Mouse (Mus musculus) lung, embryonic 16.5 days (tissue): ENCODE data around the gene Actn1. TPM values are rescaled to one million over a fixed set of nuclear protein-coding genes. Genes with fewer than 3 reads are reported as not detected.

ENCODE experiments used
- ATAC-seq: fragments of 200-750 bp; cut with Nextera tagmentation; 2 replicates; pipeline ENCODE4 v1.8.0; 2017; ENCODE audit warnings: low read depth, mild to moderate bottlenecking, moderate library complexity
- H3K27ac ChIP-seq: fragments of 300-500 bp; sonication (generic); 2 replicates; pipeline ENCODE4 v1.5.1; 2014; ENCODE audit warnings: mild to moderate bottlenecking, control low read depth, low read length
- H3K27me3 ChIP-seq: fragments of 300-500 bp; sonication (generic); 2 replicates; pipeline ENCODE4 v1.6.1; 2014; ENCODE audit warnings: low read depth, low read length, mixed read lengths; ENCODE audit not compliant: control insufficient read depth, insufficient read depth
- H3K36me3 ChIP-seq: fragments of 300-500 bp; sonication (generic); 2 replicates; pipeline ENCODE4 v1.6.1; 2014; ENCODE audit warnings: low read length; ENCODE audit not compliant: control insufficient read depth, insufficient read depth
- H3K4me1 ChIP-seq: fragments of 300-500 bp; sonication (generic); replicated peaks from 2 replicates; pipeline ENCODE4 v1.6.1; 2014; ENCODE audit warnings: low read length, mixed read lengths; ENCODE audit not compliant: control insufficient read depth, insufficient read depth
- H3K4me2 ChIP-seq: fragments of 300-500 bp; sonication (generic); 2 replicates; pipeline ENCODE4 v1.6.1; 2014; ENCODE audit warnings: low read depth, low read length, control low read depth
- H3K4me3 ChIP-seq: fragments of 300-500 bp; sonication (generic); 2 replicates; pipeline ENCODE4 v1.5.1; 2014; ENCODE audit warnings: mild to moderate bottlenecking, low read length, control low read depth
- H3K9ac ChIP-seq: fragments of 300-500 bp; sonication (generic); 2 replicates; pipeline ENCODE4 v1.6.1; 2014; ENCODE audit warnings: low read length, control low read depth
- H3K9me3 ChIP-seq: fragments of 300-500 bp; sonication (generic); 2 replicates; pipeline ENCODE4 v1.6.1; 2016; ENCODE audit warnings: low read length; ENCODE audit not compliant: control insufficient read depth
- WGBS: fragments of 180-500 bp; shearing (Covaris S2); extraction: QIAGEN DNeasy Blood & Tissue Kit; methylation state at CpG from one replicate; pipeline ENCODE4 v1.1.7; 2014; 5-methylcytosine and 5-hydroxymethylcytosine counted together
- polyA plus RNA-seq: library from polyadenylated mRNA; unstranded; fragments of >200 nt; fragmentation: Nextera tagmentation; extraction: Ambion mirVana; gene quantifications from 2 replicates; pipeline ENCODE4 v1.2.1, GENCODE M21; 2015

The Actn1 gene
- 49.2 and 49.9 TPM in 2 replicates for polyA plus RNA-seq

GRCm38 (mm10) chr12:80260056-80260743 is at the start of gene Actn1:
TSS of gene Actn1 (minus strand) at chr12:80260371.
- peak; percentile 94 for ATAC-seq
- Histone ChIP-seq H3K27ac (peak within 1 kb of the TSS; percentile 98), H3K36me3 (no peaks in the 10 kb centered on the region), H3K27me3 (no peaks in the 10 kb centered on the region), H3K4me3 (peak within 1 kb of the TSS; percentile 68), H3K9me3 (no peaks in the 10 kb centered on the region), H3K9ac (peak within 1 kb of the TSS; percentile 92), H3K4me1 (peaks cover 33% of the 10 kb centered on the region), H3K4me2 (peak within 1 kb of the TSS; percentile 89)
- under 1% methylated on average over 51 of the region's 55 CpGs for WGBS

GRCm38 (mm10) chr12:80307556-80307955 is 47.4 kb upstream of the Actn1 start:
- no peak for ATAC-seq
- H3K9me3 ChIP-seq: 0 out of 2 replicates have a peak, but pooled peaks cover 2% of the 10 kb centered on the region
- H3K4me3 ChIP-seq: no peak overlapping the region
- no peaks in the 10 kb centered on the region for H3K27me3 ChIP-seq
- no peak overlapping the region for H3K4me2 ChIP-seq
- H3K9ac ChIP-seq: no peak overlapping the region
- no peaks in the 10 kb centered on the region for H3K36me3 ChIP-seq
- 58% methylated on average over 3 of the region's 3 CpGs for WGBS
- no peak overlapping the region for H3K27ac ChIP-seq
- H3K4me1 ChIP-seq: no peaks in the 10 kb centered on the region

GRCm38 (mm10) chr12:80304518-80304917 is 44.3 kb upstream of the Actn1 start:
- H3K4me2 ChIP-seq: no peak overlapping the region
- ATAC-seq: no peak
- no peaks in the 10 kb centered on the region for H3K4me1 ChIP-seq
- H3K9me3 ChIP-seq: 0 out of 2 replicates have a peak, but pooled peaks cover 2% of the 10 kb centered on the region
- WGBS: 88% methylated on average over 3 of the region's 3 CpGs
- no peaks in the 10 kb centered on the region for H3K36me3 ChIP-seq
- H3K27ac ChIP-seq: no peak overlapping the region
- no peak overlapping the region for H3K4me3 ChIP-seq
- no peaks in the 10 kb centered on the region for H3K27me3 ChIP-seq
- H3K9ac ChIP-seq: no peak overlapping the region

GRCm38 (mm10) chr12:80300833-80301456 is 40.8 kb upstream of the Actn1 start:
- H3K27me3 ChIP-seq: no peaks in the 10 kb centered on the region

GRCm38 (mm10) chr12:80298714-80299113 is 38.5 kb upstream of the Actn1 start:
- 40% methylated on average over 6 of the region's 6 CpGs for WGBS
- Histone ChIP-seq H3K27ac (no peak overlapping the region), H3K9me3 (no peaks in the 10 kb centered on the region), H3K9ac (no peak overlapping the region), H3K4me2 (no peak overlapping the region), H3K4me3 (no peak overlapping the region), H3K4me1 (no peaks in the 10 kb centered on the region), H3K27me3 (no peaks in the 10 kb centered on the region), H3K36me3 (no peaks in the 10 kb centered on the region)
- no peak for ATAC-seq

More at GRCm38 (mm10) chr12:80300833-80301456, 40.8 kb upstream of the Actn1 start:
- Histone ChIP-seq H3K9ac (no peak overlapping the region), H3K27ac (no peak overlapping the region), H3K9me3 (0 out of 2 replicates have a peak, but pooled peaks cover 2% of the 10 kb centered on the region), H3K4me1 (no peaks in the 10 kb centered on the region), H3K4me2 (no peak overlapping the region), H3K36me3 (no peaks in the 10 kb centered on the region), H3K4me3 (no peak overlapping the region)
- 75% methylated on average over 9 of the region's 9 CpGs for WGBS
- ATAC-seq: no peak

GRCm38 (mm10) chr12:80291895-80292435 is 31.8 kb upstream of the Actn1 start:
- no peaks in the 10 kb centered on the region for H3K27me3 ChIP-seq
- no peaks in the 10 kb centered on the region for H3K36me3 ChIP-seq
- 60% methylated on average over 3 of the region's 3 CpGs for WGBS
- H3K4me1 ChIP-seq: no peaks in the 10 kb centered on the region
- no peak overlapping the region for H3K9ac ChIP-seq
- H3K4me3 ChIP-seq: no peak overlapping the region
- no peaks in the 10 kb centered on the region for H3K9me3 ChIP-seq
- H3K27ac ChIP-seq: no peak overlapping the region
- H3K4me2 ChIP-seq: no peak overlapping the region
- ATAC-seq: no peak

- WGBS: 77% methylated on average over 8 of the region's 8 CpGs
- Histone ChIP-seq H3K9ac (no peak overlapping the region), H3K4me3 (no peak overlapping the region), H3K27ac (no peak overlapping the region), H3K27me3 (no peaks in the 10 kb centered on the region), H3K36me3 (no peaks in the 10 kb centered on the region), H3K4me2 (no peak overlapping the region), H3K9me3 (no peaks in the 10 kb centered on the region), H3K4me1 (no peaks in the 10 kb centered on the region)
- ATAC-seq: no peak
Measured at GRCm38 (mm10) chr12:80290964-80291363, 30.8 kb upstream of the Actn1 start.

- no peak for ATAC-seq
- 69% methylated on average over 4 of the region's 4 CpGs for WGBS
Measured at GRCm38 (mm10) chr12:80290483-80290882, 30.3 kb upstream of the Actn1 start.

GRCm38 (mm10) chr12:80289722-80290121 is 29.6 kb upstream of the Actn1 start:
- no peak for ATAC-seq
- no peaks in the 10 kb centered on the region for H3K36me3 ChIP-seq
- H3K9me3 ChIP-seq: no peaks in the 10 kb centered on the region
- H3K4me1 ChIP-seq: no peaks in the 10 kb centered on the region
- H3K27me3 ChIP-seq: no peaks in the 10 kb centered on the region
- no peak overlapping the region for H3K9ac ChIP-seq
- WGBS: 71% methylated on average over 3 of the region's 3 CpGs
- no peak overlapping the region for H3K27ac ChIP-seq
- H3K4me3 ChIP-seq: no peak overlapping the region
- no peak overlapping the region for H3K4me2 ChIP-seq

More at GRCm38 (mm10) chr12:80290483-80290882, 30.3 kb upstream of the Actn1 start:
- no peak overlapping the region for H3K4me2 ChIP-seq
- no peak overlapping the region for H3K9ac ChIP-seq
- H3K4me1 ChIP-seq: no peaks in the 10 kb centered on the region
- H3K36me3 ChIP-seq: no peaks in the 10 kb centered on the region
- H3K4me3 ChIP-seq: no peak overlapping the region
- no peak overlapping the region for H3K27ac ChIP-seq
- H3K27me3 ChIP-seq: no peaks in the 10 kb centered on the region
- no peaks in the 10 kb centered on the region for H3K9me3 ChIP-seq
